Mouse (Mus musculus) thymus, adult 2 months (tissue): ENCODE data around the gene Ick.

Source experiments
- CTCF ChIP-seq: fragments of 200-500 bp; IDR thresholded peaks from 2 replicates; pipeline ENCODE4 v1.5.1; 2012; ENCODE audit warnings: mild to moderate bottlenecking, control low read depth, low read length, moderate library complexity, borderline replicate concordance; ENCODE audit not compliant: control insufficient read depth, poor library complexity, insufficient read depth; ENCODE audit errors: extremely low read depth
- POLR2A ChIP-seq: fragments of 200-500 bp; IDR thresholded peaks from 2 replicates; pipeline ENCODE4 v1.6.1; 2012; ENCODE audit warnings: mild to moderate bottlenecking, low read length, control low read depth, moderate library complexity; ENCODE audit not compliant: control insufficient read depth, poor library complexity, insufficient read depth; ENCODE audit errors: extremely low read depth

- TF ChIP-seq CTCF, result no peak
- no peak for TF ChIP-seq POLR2A
Measured at GRCm38 (mm10) chr9:78113538-78113885, 4.5 kb downstream of the Ick start.
